Mouse (Mus musculus) forebrain, embryonic 10.5 days (tissue): Measurements from ENCODE around the gene Psg29. TPM values are rescaled to one million over a fixed set of nuclear protein-coding genes. Genes with fewer than 3 reads are reported as not detected.

ENCODE experiments used
- DNase-seq: peaks from one replicate; pipeline ENCODE4 v3.0.0-alpha.2; 2017; ENCODE audit warnings: low spot score; ENCODE audit errors: extremely low spot score
- H3K27ac ChIP-seq: fragments of 300-500 bp; sonication (generic); 2 replicates; pipeline ENCODE4 v1.5.1; 2016; ENCODE audit warnings: mild to moderate bottlenecking
- H3K27me3 ChIP-seq: fragments of 300-500 bp; sonication (generic); 2 replicates; pipeline ENCODE4 v1.6.1; 2016; ENCODE audit warnings: mild to moderate bottlenecking; ENCODE audit not compliant: poor library complexity, severe bottlenecking
- H3K36me3 ChIP-seq: fragments of 300-500 bp; sonication (generic); replicated peaks from 2 replicates; pipeline ENCODE4 v1.6.1; 2016; ENCODE audit warnings: mild to moderate bottlenecking, moderate library complexity
- H3K4me1 ChIP-seq: fragments of 300-500 bp; sonication (generic); 2 replicates; pipeline ENCODE4 v1.6.1; 2016
- H3K4me3 ChIP-seq: fragments of 300-500 bp; sonication (generic); 2 replicates; pipeline ENCODE4 v1.5.1; 2016; ENCODE audit warnings: mild to moderate bottlenecking, moderate library complexity
- H3K9me3 ChIP-seq: fragments of 300-500 bp; sonication (generic); 2 replicates; pipeline ENCODE4 v1.6.1; 2016; ENCODE audit warnings: mild to moderate bottlenecking, moderate library complexity
- WGBS: fragments of 180-500 bp; shearing (Covaris S2); methylation state at CpG from one replicate; pipeline ENCODE4 v1.1.7; 2016; 5-methylcytosine and 5-hydroxymethylcytosine counted together
- polyA plus RNA-seq: library from polyadenylated mRNA; unstranded; fragments of >200 nt; fragmentation: Nextera tagmentation; extraction: Ambion mirVana; gene quantifications from 2 replicates; pipeline ENCODE4 v1.2.1, GENCODE M21; 2016

Gene Psg29
- not detected in 2 replicates for polyA plus RNA-seq

GRCm38 (mm10) chr7:17203177-17203576 lies at the start of gene Psg29:
Psg29 (plus strand) TSS chr7:17203477.
- no peak for DNase-seq
- no peaks in the 10 kb centered on the region for H3K27me3 ChIP-seq
- no peak within 1 kb of the TSS for H3K27ac ChIP-seq
- no peaks in the 10 kb centered on the region for H3K4me1 ChIP-seq
- H3K36me3 ChIP-seq: no peaks in the 10 kb centered on the region
- no peak within 1 kb of the TSS for H3K4me3 ChIP-seq
- H3K9me3 ChIP-seq: peaks cover 73% of the 10 kb centered on the region

GRCm38 (mm10) chr7:17155634-17156033 lies 47.6 kb upstream of the Psg29 start:
- H3K36me3 ChIP-seq: no peaks in the 10 kb centered on the region
- no peak for DNase-seq
- H3K27me3 ChIP-seq: no peaks in the 10 kb centered on the region
- H3K9me3 ChIP-seq: peaks cover 51% of the 10 kb centered on the region
- H3K27ac ChIP-seq: no peak overlapping the region
- H3K4me1 ChIP-seq: no peaks in the 10 kb centered on the region
- 35% methylated on average over 2 of the region's 2 CpGs for WGBS
- no peak overlapping the region for H3K4me3 ChIP-seq

- Histone ChIP-seq H3K4me1 (no peaks in the 10 kb centered on the region), H3K36me3 (no peaks in the 10 kb centered on the region), H3K27me3 (no peaks in the 10 kb centered on the region), H3K27ac (no peak overlapping the region), H3K4me3 (no peak overlapping the region), H3K9me3 (peaks cover 62% of the 10 kb centered on the region)
- WGBS: 80% methylated on average over 3 of the region's 3 CpGs
- no peak for DNase-seq
Measured at GRCm38 (mm10) chr7:17156885-17157677, 46.2 kb upstream of the Psg29 start.

DNA sequence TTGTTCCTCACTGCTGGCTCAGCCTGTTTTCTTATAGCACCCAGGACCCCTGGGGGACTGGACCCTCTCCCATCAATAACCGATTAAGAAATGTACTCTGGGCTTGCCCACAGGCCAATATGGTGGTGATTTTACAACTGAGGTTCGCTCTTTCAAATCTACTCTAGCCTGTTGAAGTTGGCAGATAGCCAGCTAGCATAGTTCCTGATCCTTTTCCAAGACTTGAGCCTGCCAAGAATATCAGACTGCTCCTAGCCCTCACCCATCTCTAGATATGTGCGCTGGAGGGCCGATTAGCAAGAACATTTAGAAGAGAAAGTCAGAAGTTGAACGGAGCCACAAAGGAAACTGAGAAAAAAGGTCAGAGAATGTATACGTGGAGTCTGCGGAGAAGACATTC lies 44.3 kb upstream of the Psg29 start:
- no peaks in the 10 kb centered on the region for H3K4me1 ChIP-seq
- H3K9me3 ChIP-seq: peaks cover 71% of the 10 kb centered on the region
- DNase-seq: no peak
- H3K27me3 ChIP-seq: no peaks in the 10 kb centered on the region
- no peak overlapping the region for H3K27ac ChIP-seq
- no peak overlapping the region for H3K4me3 ChIP-seq
- 88% methylated on average over 7 of the region's 7 CpGs for WGBS
- H3K36me3 ChIP-seq: no peaks in the 10 kb centered on the region

DNA sequence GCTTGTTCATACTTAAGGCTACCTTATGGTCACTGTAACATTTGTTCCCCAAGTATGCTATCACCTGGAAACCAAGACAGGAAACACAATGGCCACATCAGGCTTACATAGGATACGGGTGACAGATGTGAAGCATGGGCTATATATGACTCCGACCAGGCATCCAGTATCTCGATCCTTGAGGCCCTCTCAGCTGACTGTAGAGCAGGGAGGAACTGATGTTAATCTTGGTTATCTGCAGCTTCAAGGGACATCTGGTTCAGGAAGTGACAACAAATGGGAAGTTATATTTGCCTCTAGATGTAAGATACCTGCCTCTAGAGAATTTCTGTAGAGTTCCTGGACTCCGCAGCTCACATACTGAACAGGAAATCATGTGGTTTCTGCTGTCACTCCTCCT lies 31.4 kb upstream of the Psg29 start:
- Histone ChIP-seq H3K27ac (no peak overlapping the region), H3K9me3 (peaks cover 53% of the 10 kb centered on the region), H3K36me3 (no peaks in the 10 kb centered on the region), H3K27me3 (no peaks in the 10 kb centered on the region), H3K4me3 (no peak overlapping the region), H3K4me1 (no peaks in the 10 kb centered on the region)
- no peak for DNase-seq
- WGBS: 90% methylated on average over 4 of the region's 4 CpGs

DNA sequence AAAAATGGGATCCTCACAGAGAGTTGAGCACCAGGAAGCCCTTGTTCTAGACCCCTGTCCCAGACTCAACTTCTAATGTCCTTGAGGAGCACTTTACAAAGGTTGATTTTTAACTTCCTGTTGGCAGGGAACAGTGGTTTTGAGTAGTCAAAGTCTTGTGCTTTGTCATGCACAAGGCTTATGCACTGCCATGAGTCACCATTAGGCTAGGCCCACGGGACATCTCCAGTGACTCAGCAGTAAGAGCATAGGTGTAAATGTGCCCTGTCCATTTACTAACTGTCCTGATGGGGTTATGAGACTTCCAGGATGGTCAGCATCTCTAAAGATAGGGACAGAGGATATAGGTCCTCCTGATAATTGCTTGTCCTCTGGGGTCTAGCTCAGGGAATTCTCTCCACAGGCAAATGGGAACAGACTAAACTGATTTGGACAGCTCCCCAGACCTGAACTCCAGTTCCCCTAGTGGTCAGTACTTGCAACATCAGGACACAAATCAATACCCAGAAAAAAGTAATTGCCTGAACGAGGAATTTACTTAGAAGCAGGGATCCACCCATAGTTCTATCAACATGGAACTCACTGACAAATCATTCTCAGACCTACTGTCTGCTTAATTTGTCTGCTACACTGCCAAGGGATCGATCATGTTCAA lies 2.4 kb downstream of the Psg29 start:
- Histone ChIP-seq H3K27me3 (no peaks in the 10 kb centered on the region), H3K4me3 (no peak overlapping the region), H3K36me3 (no peaks in the 10 kb centered on the region), H3K4me1 (no peaks in the 10 kb centered on the region), H3K9me3 (peaks cover 74% of the 10 kb centered on the region), H3K27ac (no peak overlapping the region)
- DNase-seq: no peak
- 72% methylated on average over 3 of the region's 3 CpGs for WGBS

Other genes starting within 250 kb of the Psg29 start
- gene Pnmal1, start 243.8 kb upstream of the Psg29 start, polyA plus RNA-seq: 7.3 and 9.3 TPM in 2 replicates
- 1.2 and 1.4 TPM in 2 replicates for gene Gm42372, start 220.4 kb upstream of the Psg29 start, polyA plus RNA-seq
- 7.8 and 8.9 TPM in 2 replicates for gene Ccdc8, start 210.8 kb upstream of the Psg29 start, polyA plus RNA-seq
- gene Ppp5c, start 175.6 kb upstream of the Psg29 start, polyA plus RNA-seq: 149 and 150 TPM in 2 replicates
- 4.3 and 5.3 TPM in 2 replicates for gene Hif3a, start 141.1 kb upstream of the Psg29 start, polyA plus RNA-seq
- 0.11 and 0.12 TPM in 2 replicates for gene Psg16, start 129.4 kb upstream of the Psg29 start, polyA plus RNA-seq
- gene Ceacam3, start 53.2 kb upstream of the Psg29 start, polyA plus RNA-seq: not detected in 2 replicates